Mouse (Mus musculus): Measurements from ENCODE around the gene Aprt. TPM values are rescaled to one million over a fixed set of nuclear protein-coding genes. Genes with fewer than 3 reads are reported as not detected.
"Not testable (repeated sequence)": the region's sequence is repeated elsewhere in the genome, so short reads cannot be mapped to it uniquely, and the experiment has no call there.

Aprt gene
- total RNA-seq, 2 experiments from 2014 or later: 29.8 to 38.9 TPM

GRCm38 (mm10) chr8:122593240-122593639, 16.5 kb upstream of the Aprt start:
- no peak for DNase-seq
- intact Hi-C loops (cut with DNase I): no loop called here

GRCm38 (mm10) chr8:122586749-122587148, 10.0 kb upstream of the Aprt start:
- intact Hi-C loops (cut with DNase I): no loop called here
- no peak for DNase-seq

- intact Hi-C loops (cut with DNase I): no loop called here
- DNase-seq: no peak
Measured at GRCm38 (mm10) chr8:122586171-122586570, 9.5 kb upstream of the Aprt start.

- intact Hi-C loops (cut with DNase I): no loop called here
- no peak for DNase-seq
Measured at GRCm38 (mm10) chr8:122585411-122585891, 8.7 kb upstream of the Aprt start.

- DNase-seq: no peak
- intact Hi-C loops (cut with DNase I): no loop called here
Measured at GRCm38 (mm10) chr8:122584981-122585380, 8.3 kb upstream of the Aprt start.

GRCm38 (mm10) chr8:122580926-122581325, 4.2 kb upstream of the Aprt start:
- intact Hi-C loops (cut with DNase I): no loop called here
- DNase-seq: no peak

GRCm38 (mm10) chr8:122579196-122579595, 2.5 kb upstream of the Aprt start:
- intact Hi-C loops (cut with DNase I): no loop called here
- no peak for DNase-seq

GRCm38 (mm10) chr8:122577116-122577515, 407 bp upstream of the Aprt start:
- DNase-seq: no peak
- intact Hi-C loops (cut with DNase I): no loop called here

GRCm38 (mm10) chr8:122575735-122576647, 718 bp downstream of the Aprt start:
- intact Hi-C loops (cut with DNase I): loop anchor here (2.0 kb wide), 1 partner anchor 35 kb away; the partner anchor contains the start of genes Galns and Trappc2l
- DNase-seq: no peak

GRCm38 (mm10) chr8:122575286-122575685, 1.4 kb downstream of the Aprt start:
- intact Hi-C loops (cut with DNase I): loop anchor here (2.0 kb wide), 1 partner anchor 36 kb away; the partner anchor contains the start of genes Galns and Trappc2l
- no peak for DNase-seq

GRCm38 (mm10) chr8:122574667-122575251, 1.9 kb downstream of the Aprt start:
- intact Hi-C loops (cut with DNase I): loop anchor here (2.0 kb wide), 1 partner anchor 36 kb away; the partner anchor contains the start of genes Galns and Trappc2l

GRCm38 (mm10) chr8:122574264-122574663, 2.4 kb downstream of the Aprt start:
- DNase-seq: no peak
- intact Hi-C loops (cut with DNase I): loop anchor here (2.0 kb wide), 1 partner anchor 37 kb away; the partner anchor contains the start of genes Galns and Trappc2l

More at GRCm38 (mm10) chr8:122574667-122575251, 1.9 kb downstream of the Aprt start:
- no peak for DNase-seq

- intact Hi-C loops (cut with DNase I): no loop called here
- DNase-seq: no peak
Measured at GRCm38 (mm10) chr8:122573577-122573976, 3.1 kb downstream of the Aprt start.

GRCm38 (mm10) chr8:122573176-122573575, 3.5 kb downstream of the Aprt start:
- DNase-seq; intact Hi-C loops (cut with DNase I): not testable (repeated sequence)

- intact Hi-C loops (cut with DNase I): no loop called here
- no peak for DNase-seq
Measured at GRCm38 (mm10) chr8:122572751-122573150, 4.0 kb downstream of the Aprt start.

GRCm38 (mm10) chr8:122571750-122572267, 4.9 kb downstream of the Aprt start:
- intact Hi-C loops (cut with DNase I): no loop called here
- DNase-seq: no peak

- DNase-seq: no peak
- intact Hi-C loops (cut with DNase I): no loop called here
Measured at GRCm38 (mm10) chr8:122571153-122571552, 5.6 kb downstream of the Aprt start.

GRCm38 (mm10) chr8:122569996-122570395, 6.7 kb downstream of the Aprt start:
- intact Hi-C loops (cut with DNase I): no loop called here

GRCm38 (mm10) chr8:122569329-122569728, 7.4 kb downstream of the Aprt start:
- no peak for DNase-seq
- intact Hi-C loops (cut with DNase I): no loop called here

More at GRCm38 (mm10) chr8:122569996-122570395, 6.7 kb downstream of the Aprt start:
- no peak for DNase-seq

- no peak for DNase-seq
- intact Hi-C loops (cut with DNase I): no loop called here
Measured at GRCm38 (mm10) chr8:122568881-122569309, 7.8 kb downstream of the Aprt start.

GRCm38 (mm10) chr8:122568109-122568504, 8.6 kb downstream of the Aprt start:
- intact Hi-C loops (cut with DNase I): no loop called here
- no peak for DNase-seq

All from heart, postnatal 36 days (tissue).